Mouse (Mus musculus) E14TG2a.4 (cell line): ENCODE results near the gene Vmn2r27.

Source experiments
- CTCF ChIP-seq: conservative IDR thresholded peaks from 2 replicates; pipeline ENCODE4 v1.5.1; 2014; ENCODE audit warnings: low read length
- POU5F1 ChIP-seq: IDR thresholded peaks from 2 replicates; pipeline ENCODE4 v1.6.1; 2014; ENCODE audit warnings: low read length, borderline replicate concordance

GRCm38 (mm10) chr6:124168499-124169257, 63.0 kb downstream of the Vmn2r27 start:
- TF ChIP-seq CTCF (no peak), POU5F1 (no peak)
